Mouse (Mus musculus) liver, embryonic 13.5 days (tissue): ENCODE measurements at regions not wholly inside any gene's neighbourhood (a gene's known extent, or its start where the extent isn't known, plus 50 kb on each side); places are given as distances from the start of the nearest gene placed in this dataset.

Experiments used
- ATAC-seq: fragments of 200-750 bp; cut with Nextera tagmentation; 2 replicates; pipeline ENCODE4 v1.8.0; 2017; ENCODE audit warnings: low read depth, mild to moderate bottlenecking, moderate number of reproducible peaks, moderate library complexity
- DNase-seq: peaks from one replicate; pipeline ENCODE4 v3.0.0; 2022
- H3K27ac ChIP-seq: fragments of 300-500 bp; sonication (generic); 2 replicates; pipeline ENCODE4 v1.5.1; 2015; ENCODE audit warnings: moderate library complexity, mild to moderate bottlenecking, inconsistent platforms
- H3K27me3 ChIP-seq: fragments of 300-500 bp; sonication (generic); 2 replicates; pipeline ENCODE4 v1.6.1; 2015; ENCODE audit warnings: mild to moderate bottlenecking, inconsistent platforms
- H3K36me3 ChIP-seq: fragments of 300-500 bp; sonication (generic); 2 replicates; pipeline ENCODE4 v1.6.1; 2015; ENCODE audit warnings: mild to moderate bottlenecking, inconsistent platforms
- H3K4me1 ChIP-seq: fragments of 300-500 bp; sonication (generic); replicated peaks from 2 replicates; pipeline ENCODE4 v1.6.1; 2015; ENCODE audit warnings: inconsistent platforms
- H3K4me2 ChIP-seq: fragments of 300-500 bp; sonication (generic); 2 replicates; pipeline ENCODE4 v1.6.1; 2015; ENCODE audit warnings: inconsistent platforms, mild to moderate bottlenecking, moderate library complexity
- H3K4me3 ChIP-seq: fragments of 300-500 bp; sonication (generic); replicated peaks from 2 replicates; pipeline ENCODE4 v1.5.1; 2015; ENCODE audit warnings: mild to moderate bottlenecking, inconsistent platforms
- H3K9ac ChIP-seq: fragments of 300-500 bp; sonication (generic); 2 replicates; pipeline ENCODE4 v1.6.1; 2015; ENCODE audit warnings: mild to moderate bottlenecking, inconsistent platforms
- H3K9me3 ChIP-seq: fragments of 300-500 bp; sonication (generic); replicated peaks from 2 replicates; pipeline ENCODE4 v1.6.1; 2016; ENCODE audit warnings: inconsistent platforms
- WGBS: fragments of 180-500 bp; shearing (Covaris S2); methylation state at CpG from one replicate; pipeline ENCODE4 v1.1.7; 2015; ENCODE audit not compliant: insufficient replicate concordance; 5-methylcytosine and 5-hydroxymethylcytosine counted together

GRCm38 (mm10) chr8:44656031-44656430 is 279.2 kb upstream of the Fat1 start:
- no peaks in the 10 kb centered on the region for H3K9me3 ChIP-seq
- H3K4me2 ChIP-seq: no peak overlapping the region
- no peak for DNase-seq
- no peak overlapping the region for H3K4me3 ChIP-seq
- H3K9ac ChIP-seq: no peak overlapping the region
- no peaks in the 10 kb centered on the region for H3K27me3 ChIP-seq
- no peaks in the 10 kb centered on the region for H3K4me1 ChIP-seq
- no peak overlapping the region for H3K27ac ChIP-seq
- H3K36me3 ChIP-seq: no peaks in the 10 kb centered on the region
- no peak for ATAC-seq

GRCm38 (mm10) chr8:44656470-44656869 is 278.8 kb upstream of the Fat1 start:
- Histone ChIP-seq H3K27me3 (no peaks in the 10 kb centered on the region), H3K9me3 (no peaks in the 10 kb centered on the region), H3K36me3 (no peaks in the 10 kb centered on the region), H3K4me2 (no peak overlapping the region), H3K27ac (no peak overlapping the region), H3K4me3 (no peak overlapping the region), H3K4me1 (no peaks in the 10 kb centered on the region), H3K9ac (no peak overlapping the region)
- 54% methylated on average over 4 of the region's 4 CpGs for WGBS
- DNase-seq (no peak), ATAC-seq (no peak)

GRCm38 (mm10) chr8:44661696-44662095 is 273.6 kb upstream of the Fat1 start:
- no peak overlapping the region for H3K4me3 ChIP-seq
- DNase-seq: no peak
- H3K4me1 ChIP-seq: no peaks in the 10 kb centered on the region
- H3K4me2 ChIP-seq: no peak overlapping the region
- no peaks in the 10 kb centered on the region for H3K36me3 ChIP-seq
- 25% methylated on average over 2 of the region's 2 CpGs for WGBS
- H3K9ac ChIP-seq: no peak overlapping the region
- H3K27me3 ChIP-seq: no peaks in the 10 kb centered on the region
- H3K9me3 ChIP-seq: no peaks in the 10 kb centered on the region
- no peak overlapping the region for H3K27ac ChIP-seq
- ATAC-seq: no peak

- ATAC-seq (no peak), DNase-seq (no peak)
- no peak overlapping the region for H3K4me2 ChIP-seq
- no peak overlapping the region for H3K4me3 ChIP-seq
- H3K9me3 ChIP-seq: no peaks in the 10 kb centered on the region
- 72% methylated on average over 9 of the region's 9 CpGs for WGBS
- H3K27ac ChIP-seq: no peak overlapping the region
- H3K36me3 ChIP-seq: no peaks in the 10 kb centered on the region
- H3K27me3 ChIP-seq: no peaks in the 10 kb centered on the region
- no peaks in the 10 kb centered on the region for H3K4me1 ChIP-seq
- no peak overlapping the region for H3K9ac ChIP-seq
These were observed 248.1 kb upstream of the Fat1 start for GRCm38 (mm10) chr8:44687126-44687525.

GRCm38 (mm10) chr8:44689837-44690592 is 245.2 kb upstream of the Fat1 start:
- no peaks in the 10 kb centered on the region for H3K4me1 ChIP-seq
- 62% methylated on average over 9 of the region's 9 CpGs for WGBS

GRCm38 (mm10) chr8:44690593-44690950 is 244.7 kb upstream of the Fat1 start:
- ATAC-seq: no peak
- Histone ChIP-seq H3K27ac (no peak overlapping the region), H3K27me3 (no peaks in the 10 kb centered on the region), H3K9ac (no peak overlapping the region), H3K9me3 (no peaks in the 10 kb centered on the region), H3K36me3 (no peaks in the 10 kb centered on the region), H3K4me3 (no peak overlapping the region), H3K4me1 (no peaks in the 10 kb centered on the region), H3K4me2 (no peak overlapping the region)
- 26% methylated on average over 4 of the region's 4 CpGs for WGBS
- no peak for DNase-seq

More at GRCm38 (mm10) chr8:44689837-44690592, 245.2 kb upstream of the Fat1 start:
- H3K9me3 ChIP-seq: no peaks in the 10 kb centered on the region
- H3K4me3 ChIP-seq: no peak overlapping the region
- H3K27ac ChIP-seq: no peak overlapping the region
- H3K9ac ChIP-seq: no peak overlapping the region
- ATAC-seq: no peak
- no peak for DNase-seq
- no peak overlapping the region for H3K4me2 ChIP-seq
- no peaks in the 10 kb centered on the region for H3K27me3 ChIP-seq
- H3K36me3 ChIP-seq: no peaks in the 10 kb centered on the region

GRCm38 (mm10) chr8:44691140-44691539 is 244.1 kb upstream of the Fat1 start:
- no peak overlapping the region for H3K4me2 ChIP-seq
- 61% methylated on average over 7 of the region's 7 CpGs for WGBS
- no peak overlapping the region for H3K27ac ChIP-seq
- H3K36me3 ChIP-seq: no peaks in the 10 kb centered on the region
- H3K4me3 ChIP-seq: no peak overlapping the region
- no peaks in the 10 kb centered on the region for H3K4me1 ChIP-seq
- no peak for ATAC-seq
- no peak for DNase-seq
- no peak overlapping the region for H3K9ac ChIP-seq
- no peaks in the 10 kb centered on the region for H3K9me3 ChIP-seq
- no peaks in the 10 kb centered on the region for H3K27me3 ChIP-seq

GRCm38 (mm10) chr8:44692036-44692688 is 243.1 kb upstream of the Fat1 start:
- no peak overlapping the region for H3K27ac ChIP-seq
- H3K27me3 ChIP-seq: no peaks in the 10 kb centered on the region
- ATAC-seq (no peak), DNase-seq (no peak)
- 66% methylated on average over 8 of the region's 8 CpGs for WGBS
- H3K9me3 ChIP-seq: no peaks in the 10 kb centered on the region
- H3K4me1 ChIP-seq: no peaks in the 10 kb centered on the region
- H3K4me3 ChIP-seq: no peak overlapping the region
- no peak overlapping the region for H3K4me2 ChIP-seq
- H3K36me3 ChIP-seq: no peaks in the 10 kb centered on the region
- H3K9ac ChIP-seq: no peak overlapping the region

- Histone ChIP-seq H3K4me2 (no peak overlapping the region), H3K27me3 (no peaks in the 10 kb centered on the region), H3K27ac (no peak overlapping the region), H3K4me1 (no peaks in the 10 kb centered on the region), H3K9ac (no peak overlapping the region), H3K9me3 (no peaks in the 10 kb centered on the region), H3K4me3 (no peak overlapping the region), H3K36me3 (no peaks in the 10 kb centered on the region)
- WGBS: 70% methylated on average over 9 of the region's 9 CpGs
- ATAC-seq: no peak
- DNase-seq: no peak
These were observed 240.4 kb upstream of the Fat1 start for GRCm38 (mm10) chr8:44694861-44695260.

- Histone ChIP-seq H3K36me3 (no peaks in the 10 kb centered on the region), H3K27ac (no peak overlapping the region), H3K27me3 (no peaks in the 10 kb centered on the region), H3K4me3 (no peak overlapping the region), H3K4me1 (no peaks in the 10 kb centered on the region), H3K9me3 (no peaks in the 10 kb centered on the region), H3K4me2 (no peak overlapping the region), H3K9ac (no peak overlapping the region)
- no peak for ATAC-seq
- DNase-seq: no peak
- WGBS: 45% methylated on average over 9 of the region's 9 CpGs
These were observed 239.0 kb upstream of the Fat1 start for GRCm38 (mm10) chr8:44696066-44696853.

- Histone ChIP-seq H3K27me3 (no peaks in the 10 kb centered on the region), H3K4me3 (no peak overlapping the region), H3K36me3 (no peaks in the 10 kb centered on the region), H3K4me1 (no peaks in the 10 kb centered on the region), H3K4me2 (no peak overlapping the region), H3K9ac (no peak overlapping the region), H3K9me3 (no peaks in the 10 kb centered on the region), H3K27ac (no peak overlapping the region)
- peak; percentile 48; the same call in 1 of the 2 replicates for ATAC-seq
- 45% methylated on average over 18 of the region's 18 CpGs for WGBS
- DNase-seq: peak; percentile 0
These were observed 235.7 kb upstream of the Fat1 start for GRCm38 (mm10) chr8:44699384-44700105.
